Mouse (Mus musculus) C2C12 (cell line): Measurements from ENCODE around the gene Endov. TPM values are rescaled to one million over a fixed set of nuclear protein-coding genes. Genes with fewer than 3 reads are reported as not detected.
A peak's percentile ranks its signal among the peaks of the same experiment; 100 is the strongest.

Experiments
- H3K27me3 ChIP-seq: one replicate; pipeline ENCODE4 v1.6.1; 2011; ENCODE audit not compliant: control insufficient read depth, insufficient read depth, insufficient read length
- H3K36me3 ChIP-seq: one replicate; pipeline ENCODE4 v1.6.1; 2011; ENCODE audit not compliant: control insufficient read depth, insufficient read depth
- H3K4me3 ChIP-seq: one replicate; pipeline ENCODE4 v1.5.1; 2011; ENCODE audit warnings: mild to moderate bottlenecking, control low read depth; ENCODE audit not compliant: poor library complexity, insufficient read depth, severe bottlenecking
- H3K79me2 ChIP-seq: one replicate; pipeline ENCODE4 v1.6.1; 2011; ENCODE audit not compliant: control insufficient read depth, insufficient read depth
- H3K79me3 ChIP-seq: one replicate; pipeline ENCODE4 v1.6.1; 2011; ENCODE audit warnings: low read depth, control low read depth
- H3ac ChIP-seq: one replicate; pipeline ENCODE3; 2011; ENCODE audit warnings: low read depth; ENCODE audit not compliant: control insufficient read depth, insufficient read length
- CEBPB ChIP-seq: IDR thresholded peaks from one replicate; pipeline ENCODE4 v1.6.1; 2011; ENCODE audit warnings: low read depth, mild to moderate bottlenecking, control low read depth, moderate library complexity
- CTCF ChIP-seq: IDR thresholded peaks from one replicate; pipeline ENCODE4 v1.5.1; 2011; ENCODE audit not compliant: control insufficient read depth, insufficient read depth, insufficient read length
- FOSL1 ChIP-seq: IDR thresholded peaks from one replicate; pipeline ENCODE4 v1.8.0; 2011; ENCODE audit warnings: mild to moderate bottlenecking, low read length; ENCODE audit not compliant: poor library complexity, insufficient read depth, severe bottlenecking
- MAX ChIP-seq: IDR thresholded peaks from one replicate; pipeline ENCODE4 v1.6.1; 2011; ENCODE audit warnings: mild to moderate bottlenecking, control low read depth
- MYOD1 ChIP-seq: IDR thresholded peaks from one replicate; pipeline ENCODE4 v1.6.1; 2011; ENCODE audit warnings: low read depth; ENCODE audit not compliant: control insufficient read depth, insufficient read length
- MYOG ChIP-seq: IDR thresholded peaks from one replicate; pipeline ENCODE4 v1.6.1; 2011; ENCODE audit not compliant: control insufficient read depth, insufficient read length; ENCODE audit errors: extremely low read depth
- USF1 ChIP-seq: IDR thresholded peaks from one replicate; pipeline ENCODE4 v1.6.1; 2011; ENCODE audit warnings: low read depth, mild to moderate bottlenecking, control low read depth, moderate library complexity
- polyA plus RNA-seq: library from polyadenylated mRNA; unstranded; fragments of >200 nt; fragmentation: generic; extraction: Trizol; gene quantifications from one replicate; pipeline ENCODE4 v1.2.1, GENCODE M21; 2012; ENCODE audit warnings: missing spikeins

The Endov gene
- polyA plus RNA-seq, 1 experiment = 18.4 TPM

DNA sequence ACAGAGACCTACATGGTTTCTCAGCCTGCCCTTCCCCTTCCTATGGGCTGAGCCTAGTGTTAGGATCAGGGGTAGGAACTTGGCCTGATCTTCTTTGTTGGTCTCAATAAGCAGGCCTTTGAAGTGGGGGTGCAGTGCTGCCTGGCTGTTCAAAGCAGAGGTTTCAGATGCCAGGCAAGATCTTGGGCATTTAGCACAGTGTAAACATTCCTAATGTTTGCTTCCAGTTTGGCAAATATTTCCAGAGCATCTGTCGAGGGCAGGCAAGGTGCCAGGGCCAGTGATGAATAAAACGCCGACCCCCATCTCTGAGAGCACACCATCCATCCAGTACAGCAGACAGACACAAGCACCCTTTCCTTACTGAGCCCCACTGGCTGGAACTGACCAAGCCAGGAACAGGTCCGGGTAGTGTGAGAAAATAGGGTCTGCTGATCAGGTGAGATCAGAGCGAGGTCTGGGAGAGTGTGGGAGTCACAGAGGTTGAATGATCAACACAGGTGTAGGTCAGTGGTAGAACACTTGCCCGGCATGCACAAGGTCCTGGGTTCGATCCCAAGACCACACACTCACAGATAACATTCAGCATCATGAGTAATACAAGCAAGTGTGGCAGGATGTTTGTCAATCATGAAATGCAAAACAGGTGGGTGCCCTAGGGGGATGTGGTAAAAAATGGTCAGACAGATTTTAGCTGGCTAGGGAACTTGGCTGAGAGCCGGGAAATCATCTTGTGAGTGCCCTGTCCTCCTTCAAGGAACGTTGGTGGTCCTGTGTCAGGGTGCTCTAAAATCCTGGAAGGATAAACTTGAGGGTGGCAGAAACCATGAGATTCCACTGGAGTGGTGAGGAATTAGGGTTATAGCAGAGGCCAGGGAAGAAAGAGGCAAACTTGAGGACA, 62.0 kb downstream of the Endov start:
- Histone ChIP-seq H3ac (no peak overlapping the region), H3K36me3 (no peaks in the 10 kb centered on the region), H3K79me2 (no peaks in the 10 kb centered on the region), H3K79me3 (no peaks in the 10 kb centered on the region), H3K4me3 (no peak overlapping the region), H3K27me3 (peaks cover 7% of the 10 kb centered on the region)
- peak; percentile 85 for TF ChIP-seq MYOD1
- TF ChIP-seq USF1 = no peak

DNA sequence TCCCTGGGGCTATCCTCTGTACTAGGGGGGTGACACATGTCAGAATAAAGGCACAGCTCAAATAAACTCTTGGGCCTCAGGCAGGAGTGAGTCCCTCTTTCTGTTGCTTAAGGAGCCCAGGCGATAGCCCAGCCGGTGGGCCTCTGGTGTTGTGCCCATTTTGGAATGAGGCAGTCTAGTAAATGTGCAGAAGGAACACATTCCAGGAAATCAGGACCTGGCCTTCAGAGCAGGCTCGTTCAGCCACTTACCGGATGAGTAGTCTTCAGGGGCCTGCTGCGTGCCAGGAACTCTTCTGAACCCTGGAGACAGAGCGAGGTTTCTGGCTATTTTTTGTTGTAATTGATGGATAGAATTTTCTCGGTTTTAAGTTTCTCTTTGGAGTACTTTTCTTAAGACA, 63.6 kb downstream of the Endov start:
- peaks cover 3% of the 10 kb centered on the region for H3K27me3 ChIP-seq
- H3K79me2 ChIP-seq = no peaks in the 10 kb centered on the region
- no peak overlapping the region for H3ac ChIP-seq
- no peak overlapping the region for H3K4me3 ChIP-seq
- TF ChIP-seq MYOD1 (no peak), CEBPB (no peak), MYOG (no peak), CTCF (no peak), USF1 (no peak), MAX (no peak), FOSL1 (no peak)
- H3K36me3 ChIP-seq = no peaks in the 10 kb centered on the region
- no peaks in the 10 kb centered on the region for H3K79me3 ChIP-seq

DNA sequence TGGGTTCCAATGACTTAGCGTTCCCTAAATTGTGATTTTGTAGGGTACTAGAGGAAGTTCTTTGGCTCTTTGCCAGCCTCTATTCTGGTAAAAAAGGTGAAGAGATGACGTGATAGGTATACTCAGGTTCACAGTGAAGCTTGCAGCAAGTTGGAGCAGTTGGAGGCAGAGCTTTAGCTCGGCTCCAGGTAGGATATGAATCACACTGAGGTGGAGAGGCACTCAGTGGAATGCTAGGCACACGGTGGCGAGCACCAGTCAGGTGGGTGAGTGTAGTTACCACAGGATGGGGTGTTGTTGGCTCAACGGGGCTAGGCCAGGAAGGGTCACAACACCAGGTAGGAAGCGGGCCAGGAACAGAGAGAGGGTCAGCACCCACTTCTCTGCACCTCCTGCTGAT, 64.0 kb downstream of the Endov start:
- TF ChIP-seq CTCF = no peak
- TF ChIP-seq CEBPB = no peak
- no peak for TF ChIP-seq MYOG
- TF ChIP-seq MAX = no peak
- no peaks in the 10 kb centered on the region for H3K79me2 ChIP-seq
- no peaks in the 10 kb centered on the region for H3K79me3 ChIP-seq
- no peak overlapping the region for H3K4me3 ChIP-seq
- H3K27me3 ChIP-seq = peaks cover 7% of the 10 kb centered on the region
- H3K36me3 ChIP-seq = no peaks in the 10 kb centered on the region
- no peak overlapping the region for H3ac ChIP-seq

DNA sequence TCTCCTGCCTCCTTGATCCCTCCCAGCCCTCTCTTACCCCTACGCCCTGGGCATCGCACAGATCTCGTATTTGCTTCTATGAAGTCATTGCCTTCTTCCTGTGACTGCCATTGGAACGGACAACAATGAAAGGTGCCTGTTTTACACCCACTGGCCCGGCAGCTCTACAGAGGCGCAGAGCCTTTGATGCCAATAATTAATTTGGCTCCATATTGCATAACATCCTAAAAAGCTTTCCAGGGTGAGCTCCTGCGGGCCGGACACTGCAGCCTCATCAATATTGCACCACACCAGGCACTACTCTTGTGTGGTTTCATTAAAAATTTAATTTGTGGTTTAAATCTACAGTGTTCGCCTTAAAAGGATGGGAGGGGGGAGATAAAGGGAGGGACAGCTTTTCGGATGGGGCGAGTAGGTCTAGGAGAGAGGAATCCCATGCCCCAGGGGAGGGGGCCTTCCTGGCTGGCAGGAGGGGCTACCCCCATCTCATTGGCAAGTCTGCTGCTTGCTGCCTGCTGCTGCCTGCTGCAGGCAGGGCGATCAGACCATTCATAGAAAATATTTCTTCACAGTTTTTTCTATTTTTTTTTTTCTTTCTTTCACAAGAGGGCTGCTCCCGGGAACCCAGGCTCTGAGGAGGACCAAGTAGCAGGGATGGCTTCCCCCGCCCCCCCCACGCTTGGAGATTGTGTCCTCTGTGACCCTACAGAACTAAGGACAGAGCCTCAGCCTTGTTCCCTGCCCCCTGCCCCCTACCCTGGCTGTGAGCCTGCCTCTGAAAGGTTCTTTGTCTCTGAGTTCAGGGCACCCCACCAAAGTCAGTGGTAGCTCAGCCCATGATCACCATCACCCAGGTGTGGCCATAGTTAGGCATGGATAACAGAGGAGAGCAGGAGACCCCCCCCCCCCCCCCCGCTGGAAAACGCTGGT, 67.1 kb downstream of the Endov start:
- Histone ChIP-seq H3K4me3 (no peak overlapping the region), H3ac (no peak overlapping the region), H3K27me3 (peaks cover 20% of the 10 kb centered on the region), H3K79me3 (no peaks in the 10 kb centered on the region), H3K79me2 (no peaks in the 10 kb centered on the region), H3K36me3 (no peaks in the 10 kb centered on the region)
- no peak for TF ChIP-seq FOSL1

DNA sequence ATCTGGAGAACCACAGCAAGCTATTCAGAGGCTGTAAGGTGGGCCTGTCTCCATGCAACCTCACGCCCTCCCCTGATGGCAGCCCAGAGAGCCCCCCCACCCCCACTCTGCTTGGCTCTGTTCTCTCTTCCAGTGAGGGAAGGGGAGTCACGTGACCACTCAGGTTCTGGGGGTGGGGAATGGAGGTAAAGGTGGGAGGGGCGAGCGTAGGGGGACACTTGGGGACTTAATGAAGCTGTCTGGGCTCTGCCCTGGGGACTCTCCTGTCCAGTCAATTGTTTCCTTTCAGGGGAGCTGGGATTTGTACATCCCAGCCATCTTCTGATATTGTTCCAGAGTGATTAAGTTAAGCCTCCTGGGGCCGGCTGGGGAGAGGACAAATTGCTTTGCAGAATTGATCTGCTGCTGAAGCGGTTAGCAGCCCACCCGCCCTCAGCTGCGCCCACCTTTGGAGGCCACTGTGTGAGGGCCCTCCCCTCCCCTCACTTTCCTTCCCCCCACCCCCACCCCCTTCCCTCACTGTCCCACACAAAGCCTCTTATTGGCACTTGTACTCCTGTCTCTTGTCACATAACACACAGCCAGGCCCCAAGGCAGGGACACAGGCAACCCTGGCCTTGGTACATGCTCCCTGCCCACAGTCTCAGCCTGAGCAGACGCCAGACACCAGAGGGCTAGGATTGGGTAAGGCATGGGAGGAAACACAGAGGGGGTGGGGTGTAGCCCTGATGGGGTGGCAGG, 67.9 kb downstream of the Endov start:
- Histone ChIP-seq H3K79me2 (no peaks in the 10 kb centered on the region), H3K36me3 (no peaks in the 10 kb centered on the region), H3ac (no peak overlapping the region), H3K4me3 (no peak overlapping the region), H3K79me3 (no peaks in the 10 kb centered on the region), H3K27me3 (peaks cover 28% of the 10 kb centered on the region)
- TF ChIP-seq MYOG (no peak), MAX (no peak), CTCF (no peak), CEBPB (no peak)

Other genes starting within 250 kb of the Endov start
- gene Gaa, start 223.5 kb upstream of the Endov start, polyA plus RNA-seq = 32.2 TPM
- gene Eif4a3, start 191.3 kb upstream of the Endov start, polyA plus RNA-seq = 349 TPM
- gene Card14, start 183.6 kb upstream of the Endov start, polyA plus RNA-seq = not detected
- gene Sgsh, start 135.8 kb upstream of the Endov start, polyA plus RNA-seq = 2.3 TPM
- 0.51 TPM for gene Slc26a11, start 135.8 kb upstream of the Endov start, polyA plus RNA-seq
- gene Rnf213, start 98.2 kb upstream of the Endov start, polyA plus RNA-seq = 6.3 TPM
- gene Nptx1, start 56.4 kb downstream of the Endov start, polyA plus RNA-seq = 30.2 TPM
- gene Rptor, start 111.6 kb downstream of the Endov start, polyA plus RNA-seq = 34.8 TPM